Mouse (Mus musculus) fat pad, adult 2 months (tissue): Measurements from ENCODE around the gene Cd164l2.

Experiments used
- DNase-seq: peaks from one replicate; pipeline ENCODE4 v3.0.0-alpha.2; 2011; ENCODE audit warnings: low read depth, low spot score; ENCODE audit errors: extremely low read depth

The Cd164l2 gene

GRCm38 (mm10) chr4:133211751-133212561 is at the start of gene Cd164l2, which contains the start of gene Gpr3:
Gene Cd164l2, plus strand, starts transcription at chr4:133212131.
Gene Gpr3, minus strand, starts transcription at chr4:133212536.
- DNase-seq = no peak

GRCm38 (mm10) chr4:133162196-133162595 is 49.7 kb upstream of the Cd164l2 start:
- DNase-seq = no peak

- no peak for DNase-seq
Measured at GRCm38 (mm10) chr4:133166773-133167172, 45.2 kb upstream of the Cd164l2 start.

- no peak for DNase-seq
Measured at GRCm38 (mm10) chr4:133169237-133170055, 42.5 kb upstream of the Cd164l2 start.

GRCm38 (mm10) chr4:133170056-133170524 is 41.8 kb upstream of the Cd164l2 start:
- DNase-seq = no peak

GRCm38 (mm10) chr4:133170616-133171015 is 41.3 kb upstream of the Cd164l2 start:
- no peak for DNase-seq

GRCm38 (mm10) chr4:133172451-133172850 is 39.5 kb upstream of the Cd164l2 start:
- no peak for DNase-seq

- DNase-seq = no peak
Measured at GRCm38 (mm10) chr4:133174361-133174760, 37.6 kb upstream of the Cd164l2 start.

- no peak for DNase-seq
Measured at GRCm38 (mm10) chr4:133175274-133175673, 36.7 kb upstream of the Cd164l2 start.

GRCm38 (mm10) chr4:133175998-133176760 is 35.8 kb upstream of the Cd164l2 start:
- DNase-seq = no peak

GRCm38 (mm10) chr4:133176761-133177403 is 35.0 kb upstream of the Cd164l2 start:
- no peak for DNase-seq

GRCm38 (mm10) chr4:133178305-133178704 is 33.6 kb upstream of the Cd164l2 start:
- DNase-seq = no peak

- no peak for DNase-seq
Measured at GRCm38 (mm10) chr4:133179258-133179657, 32.7 kb upstream of the Cd164l2 start.

GRCm38 (mm10) chr4:133182439-133183033 is 29.4 kb upstream of the Cd164l2 start:
- no peak for DNase-seq

- DNase-seq = no peak
Measured at GRCm38 (mm10) chr4:133184031-133184897, 27.7 kb upstream of the Cd164l2 start.

GRCm38 (mm10) chr4:133184898-133185665 is 26.8 kb upstream of the Cd164l2 start:
- DNase-seq = no peak

- DNase-seq = no peak
Measured at GRCm38 (mm10) chr4:133185893-133186292, 26.0 kb upstream of the Cd164l2 start.

- DNase-seq = no peak
Measured at GRCm38 (mm10) chr4:133186856-133187255, 25.1 kb upstream of the Cd164l2 start.
